Mouse (Mus musculus): Measurements from ENCODE around the gene Rfx1. TPM values are rescaled to one million over a fixed set of nuclear protein-coding genes. Genes with fewer than 3 reads are reported as not detected.

Gene Rfx1
- polyA plus RNA-seq, 1 experiment from 2014 or later: 7.5 TPM

DNA sequence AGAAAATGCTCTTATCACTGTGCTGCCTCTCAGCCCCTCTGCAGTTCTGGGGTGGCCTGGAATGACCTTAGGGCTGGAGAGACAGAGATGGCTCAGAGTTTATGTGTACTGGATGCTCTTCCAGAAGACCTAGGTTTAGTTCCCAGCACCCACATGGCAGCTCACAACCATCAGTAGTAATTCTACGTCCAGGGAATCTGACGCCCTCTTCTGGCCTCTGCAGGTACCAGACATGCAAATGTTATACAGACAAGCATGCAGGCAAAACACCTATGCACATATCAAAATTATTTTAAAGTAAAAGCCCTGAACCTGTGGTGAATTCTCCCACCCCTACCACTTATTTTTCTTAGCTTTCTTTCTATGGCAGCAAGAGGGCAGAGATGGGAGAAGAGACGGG, 20.1 kb upstream of the Rfx1 start:
- H3K27ac ChIP-seq (ENCODE audit: low read depth, low read length): no peak overlapping the region
- no peaks in the 10 kb centered on the region for H3K36me3 ChIP-seq (ENCODE audit: control insufficient read depth, insufficient read depth, low read length)
- no peaks in the 10 kb centered on the region for H3K9me3 ChIP-seq (replicated peaks; ENCODE audit: control insufficient read depth, low read length)
- ATAC-seq (replicated peaks; ENCODE audit: insufficient number of reproducible peaks, low FRiP score, low TSS enrichment): no peak
- peaks cover 3% of the 10 kb centered on the region; the same call in 1 of the 2 replicates for H3K4me1 ChIP-seq (ENCODE audit: control insufficient read depth, insufficient read depth, low read length)
- no peak overlapping the region for H3K4me3 ChIP-seq (ENCODE audit: low read depth, low read length)
- H3K4me2 ChIP-seq: no peak overlapping the region
- peaks cover 34% of the 10 kb centered on the region for H3K27me3 ChIP-seq (ENCODE audit: control insufficient read depth, insufficient read depth, low read length)
- WGBS (ENCODE audit: insufficient replicate concordance): 76% methylated on average over 3 of the region's 3 CpGs
- no peak overlapping the region for H3K9ac ChIP-seq (ENCODE audit: low read depth, low read length)

DNA sequence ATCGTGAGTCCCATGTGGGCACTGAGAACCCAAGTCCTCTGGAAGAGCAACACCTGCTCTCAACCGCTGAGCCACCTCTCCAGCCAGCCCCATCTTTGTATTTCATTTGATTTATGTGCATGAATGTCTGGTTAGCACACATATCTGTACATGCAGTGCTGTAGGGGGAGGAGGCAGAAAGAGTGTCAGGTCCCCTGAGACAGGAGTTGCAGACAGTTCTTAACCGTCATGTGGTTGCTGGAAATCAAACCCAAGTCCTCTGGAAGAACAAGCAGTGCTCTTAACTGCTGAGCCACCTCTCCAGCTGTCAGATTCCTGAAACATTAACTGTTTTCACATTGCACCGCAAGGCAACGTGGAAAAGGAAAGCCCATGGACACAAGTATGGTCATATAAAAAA, 18.5 kb upstream of the Rfx1 start:
- Histone ChIP-seq H3K4me2 (no peak overlapping the region), H3K27ac (ENCODE audit: low read depth, low read length) (no peak overlapping the region), H3K4me3 (ENCODE audit: low read depth, low read length) (no peak overlapping the region), H3K27me3 (ENCODE audit: control insufficient read depth, insufficient read depth, low read length) (peaks cover 21% of the 10 kb centered on the region), H3K36me3 (ENCODE audit: control insufficient read depth, insufficient read depth, low read length) (no peaks in the 10 kb centered on the region), H3K9ac (ENCODE audit: low read depth, low read length) (no peak overlapping the region), H3K9me3 (replicated peaks; ENCODE audit: control insufficient read depth, low read length) (no peaks in the 10 kb centered on the region), H3K4me1 (ENCODE audit: control insufficient read depth, insufficient read depth, low read length) (peaks cover 9% of the 10 kb centered on the region; the same call in 1 of the 2 replicates)
- 66% methylated on average over 5 of the region's 5 CpGs for WGBS (ENCODE audit: insufficient replicate concordance)
- no peak for ATAC-seq (replicated peaks; ENCODE audit: insufficient number of reproducible peaks, low FRiP score, low TSS enrichment)

DNA sequence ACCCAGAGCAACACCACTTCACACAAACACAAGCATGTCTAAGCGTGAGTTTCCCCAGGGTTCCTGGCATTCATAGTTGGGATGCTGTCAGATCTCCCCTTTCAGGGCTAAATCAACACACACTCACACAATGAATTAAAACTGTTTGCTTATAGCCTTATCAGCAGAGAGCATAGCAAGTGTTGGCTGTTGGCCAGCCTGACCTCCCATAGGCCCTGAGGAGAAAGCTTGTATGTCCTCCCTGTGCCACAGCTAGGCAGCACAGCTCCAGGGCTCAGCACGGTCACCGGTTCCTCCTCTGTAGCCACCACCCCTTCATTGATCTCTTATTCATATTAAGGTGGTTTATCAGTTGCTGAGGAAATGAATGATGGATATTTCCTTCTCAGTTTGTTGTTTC, 13.9 kb upstream of the Rfx1 start:
- Histone ChIP-seq H3K9ac (ENCODE audit: low read depth, low read length) (no peak overlapping the region), H3K4me1 (ENCODE audit: control insufficient read depth, insufficient read depth, low read length) (peaks cover 9% of the 10 kb centered on the region; the same call in 1 of the 2 replicates), H3K4me2 (no peak overlapping the region), H3K27ac (ENCODE audit: low read depth, low read length) (0 out of 2 replicates have a peak overlapping the region, but pooled peaks have one; percentile 22), H3K9me3 (replicated peaks; ENCODE audit: control insufficient read depth, low read length) (no peaks in the 10 kb centered on the region), H3K4me3 (ENCODE audit: low read depth, low read length) (no peak overlapping the region), H3K36me3 (ENCODE audit: control insufficient read depth, insufficient read depth, low read length) (no peaks in the 10 kb centered on the region), H3K27me3 (ENCODE audit: control insufficient read depth, insufficient read depth, low read length) (no peaks in the 10 kb centered on the region)
- 56% methylated on average over 3 of the region's 3 CpGs for WGBS (ENCODE audit: insufficient replicate concordance)
- ATAC-seq (replicated peaks; ENCODE audit: insufficient number of reproducible peaks, low FRiP score, low TSS enrichment): peak; percentile 63; the same call in 1 of the 2 replicates

DNA sequence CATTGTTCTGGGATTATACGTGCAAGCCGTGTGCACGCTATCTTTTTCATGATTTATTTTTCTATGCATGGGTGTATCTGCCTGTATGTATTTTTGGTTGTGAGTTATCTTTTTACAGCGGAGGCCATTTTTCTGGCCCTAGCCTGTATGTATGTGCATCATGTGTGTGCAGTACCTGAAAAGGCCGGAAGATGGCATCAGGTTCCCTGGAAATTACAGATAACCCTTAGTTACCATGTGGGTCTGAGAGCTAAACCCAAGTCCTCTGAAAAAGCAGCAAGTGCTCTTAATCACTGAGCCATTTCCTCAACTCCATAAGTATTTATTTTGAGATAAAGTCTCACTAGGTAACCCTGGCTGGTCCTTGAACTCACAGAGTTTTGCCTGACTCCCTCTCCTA, 13.4 kb upstream of the Rfx1 start:
- H3K9ac ChIP-seq (ENCODE audit: low read depth, low read length): no peak overlapping the region
- ATAC-seq (replicated peaks; ENCODE audit: insufficient number of reproducible peaks, low FRiP score, low TSS enrichment): no peak
- H3K27ac ChIP-seq (ENCODE audit: low read depth, low read length): no peak overlapping the region
- no peak overlapping the region for H3K4me2 ChIP-seq
- no peaks in the 10 kb centered on the region for H3K36me3 ChIP-seq (ENCODE audit: control insufficient read depth, insufficient read depth, low read length)
- no peak overlapping the region for H3K4me3 ChIP-seq (ENCODE audit: low read depth, low read length)
- H3K27me3 ChIP-seq (ENCODE audit: control insufficient read depth, insufficient read depth, low read length): no peaks in the 10 kb centered on the region
- WGBS (ENCODE audit: insufficient replicate concordance): 87% methylated on average over 5 of the region's 5 CpGs
- no peaks in the 10 kb centered on the region for H3K9me3 ChIP-seq (replicated peaks; ENCODE audit: control insufficient read depth, low read length)
- peaks cover 9% of the 10 kb centered on the region; the same call in 1 of the 2 replicates for H3K4me1 ChIP-seq (ENCODE audit: control insufficient read depth, insufficient read depth, low read length)

DNA sequence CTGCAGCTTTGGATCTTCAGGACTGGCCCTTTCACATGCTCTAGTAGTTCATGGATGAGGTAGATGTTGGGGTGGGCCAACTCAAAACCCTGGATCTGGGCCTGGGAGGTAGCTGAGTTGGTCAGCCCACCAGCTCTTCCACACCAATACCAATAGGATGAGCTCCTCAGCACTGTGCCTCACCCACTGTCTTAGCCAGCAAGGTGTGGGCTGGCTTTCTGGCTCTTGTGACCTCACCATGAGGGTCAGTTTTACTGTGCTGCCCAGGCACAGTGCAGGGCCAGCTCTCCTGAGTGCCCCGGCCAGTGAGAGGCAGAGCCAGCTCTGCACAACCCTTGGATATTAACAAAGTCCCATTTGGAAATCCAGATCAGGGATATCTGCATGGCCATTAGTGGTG, 8.8 kb upstream of the Rfx1 start:
- Histone ChIP-seq H3K4me3 (ENCODE audit: low read depth, low read length) (no peak overlapping the region), H3K36me3 (ENCODE audit: control insufficient read depth, insufficient read depth, low read length) (no peaks in the 10 kb centered on the region), H3K9me3 (replicated peaks; ENCODE audit: control insufficient read depth, low read length) (no peaks in the 10 kb centered on the region), H3K27ac (ENCODE audit: low read depth, low read length) (no peak overlapping the region), H3K27me3 (ENCODE audit: control insufficient read depth, insufficient read depth, low read length) (no peaks in the 10 kb centered on the region), H3K9ac (ENCODE audit: low read depth, low read length) (no peak overlapping the region), H3K4me2 (no peak overlapping the region), H3K4me1 (ENCODE audit: control insufficient read depth, insufficient read depth, low read length) (0 out of 2 replicates have a peak, but pooled peaks cover under 1% of the 10 kb centered on the region)
- ATAC-seq (replicated peaks; ENCODE audit: insufficient number of reproducible peaks, low FRiP score, low TSS enrichment): no peak
- WGBS (ENCODE audit: insufficient replicate concordance): 80% methylated on average over 1 of the region's 1 CpGs

DNA sequence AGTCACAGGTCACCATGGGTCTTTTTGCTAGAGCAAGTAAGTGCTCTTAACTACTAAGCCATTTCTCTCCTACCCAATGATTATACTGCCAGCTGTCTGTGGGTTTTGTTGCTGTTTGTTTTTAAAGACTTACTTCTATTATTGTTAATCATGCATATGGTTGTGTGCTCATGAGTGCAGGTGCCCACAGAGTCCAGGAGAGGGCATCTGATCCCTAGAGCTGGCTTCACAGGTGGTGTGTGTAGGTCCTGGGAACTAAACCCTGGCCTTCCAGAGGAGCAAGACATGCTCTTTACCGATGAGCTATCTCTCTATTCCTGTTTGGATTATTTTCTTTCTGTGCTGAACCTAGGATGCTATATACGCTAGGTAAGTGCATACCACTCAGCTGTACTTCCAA, 7.4 kb upstream of the Rfx1 start:
- H3K4me1 ChIP-seq (ENCODE audit: control insufficient read depth, insufficient read depth, low read length): no peaks in the 10 kb centered on the region
- WGBS (ENCODE audit: insufficient replicate concordance): 81% methylated on average over 2 of the region's 2 CpGs
- no peak overlapping the region for H3K4me2 ChIP-seq
- no peaks in the 10 kb centered on the region for H3K27me3 ChIP-seq (ENCODE audit: control insufficient read depth, insufficient read depth, low read length)
- no peaks in the 10 kb centered on the region for H3K9me3 ChIP-seq (replicated peaks; ENCODE audit: control insufficient read depth, low read length)
- no peak overlapping the region for H3K27ac ChIP-seq (ENCODE audit: low read depth, low read length)
- no peaks in the 10 kb centered on the region for H3K36me3 ChIP-seq (ENCODE audit: control insufficient read depth, insufficient read depth, low read length)
- H3K4me3 ChIP-seq (ENCODE audit: low read depth, low read length): no peak overlapping the region
- H3K9ac ChIP-seq (ENCODE audit: low read depth, low read length): no peak overlapping the region
- no peak for ATAC-seq (replicated peaks; ENCODE audit: insufficient number of reproducible peaks, low FRiP score, low TSS enrichment)

DNA sequence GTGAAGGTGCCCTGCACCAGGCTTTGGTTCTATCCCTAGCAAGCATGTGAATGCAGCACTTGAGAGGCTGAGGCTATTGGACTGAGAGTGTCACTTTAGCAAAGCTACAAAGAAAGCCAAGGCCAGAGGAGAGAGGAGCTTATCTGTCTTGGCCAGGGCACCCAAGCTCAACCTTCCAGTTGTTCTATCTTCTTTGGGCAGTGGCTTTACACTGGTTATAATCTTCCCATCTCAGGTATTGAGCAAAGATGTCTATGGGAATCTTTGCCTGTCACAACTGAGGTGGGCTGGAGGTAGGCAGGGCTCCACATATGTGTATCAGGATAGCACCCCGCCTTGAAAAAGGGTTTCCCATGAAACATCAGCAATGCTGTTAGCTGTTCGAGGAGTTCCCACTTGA, 6.4 kb upstream of the Rfx1 start:
- 78% methylated on average over 2 of the region's 2 CpGs for WGBS (ENCODE audit: insufficient replicate concordance)
- no peak for ATAC-seq (replicated peaks; ENCODE audit: insufficient number of reproducible peaks, low FRiP score, low TSS enrichment)

DNA sequence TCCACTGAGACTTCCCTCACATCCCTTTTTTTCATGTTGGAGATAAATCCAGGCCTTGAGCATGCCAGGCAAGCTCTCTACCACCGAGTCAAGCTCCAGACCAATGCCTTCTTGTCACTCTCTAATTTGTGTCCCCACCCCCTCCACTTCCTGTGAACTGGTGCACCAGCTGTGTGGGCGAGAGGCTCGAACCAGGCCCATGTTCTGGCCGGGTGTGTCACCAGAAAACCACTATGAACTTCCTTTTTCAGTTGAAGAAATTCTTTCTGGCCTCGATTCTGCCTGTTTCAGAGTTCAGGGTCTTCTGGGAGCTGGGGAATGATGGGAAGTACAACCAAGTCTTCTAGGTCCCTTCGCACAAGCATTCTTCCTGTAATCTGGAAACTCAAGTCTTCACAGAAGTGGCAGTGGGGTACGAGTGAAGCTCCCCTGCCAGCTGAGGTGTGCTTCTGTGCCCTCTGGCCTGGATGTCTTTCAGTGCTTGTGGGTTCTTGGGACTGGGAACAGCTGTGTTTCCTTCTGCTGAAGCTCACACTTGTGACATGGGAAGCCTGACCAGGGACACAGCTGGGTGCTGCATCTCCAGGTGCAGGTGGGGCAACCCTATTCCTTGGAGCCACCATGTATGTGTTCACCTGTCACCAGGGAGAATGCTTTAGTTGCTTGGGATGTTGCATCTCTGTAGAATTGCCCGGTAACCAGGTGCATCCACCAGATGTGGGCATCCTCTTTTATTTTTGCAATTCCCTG, 2.6 kb upstream of the Rfx1 start:
- peaks cover 16% of the 10 kb centered on the region for H3K4me1 ChIP-seq (ENCODE audit: control insufficient read depth, insufficient read depth, low read length)
- H3K4me3 ChIP-seq (ENCODE audit: low read depth, low read length): no peak overlapping the region
- H3K36me3 ChIP-seq (ENCODE audit: control insufficient read depth, insufficient read depth, low read length): no peaks in the 10 kb centered on the region
- no peak overlapping the region for H3K9ac ChIP-seq (ENCODE audit: low read depth, low read length)
- no peak for ATAC-seq (replicated peaks; ENCODE audit: insufficient number of reproducible peaks, low FRiP score, low TSS enrichment)
- H3K4me2 ChIP-seq: no peak overlapping the region
- H3K9me3 ChIP-seq (replicated peaks; ENCODE audit: control insufficient read depth, low read length): no peaks in the 10 kb centered on the region
- 62% methylated on average over 8 of the region's 8 CpGs for WGBS (ENCODE audit: insufficient replicate concordance)
- H3K27me3 ChIP-seq (ENCODE audit: control insufficient read depth, insufficient read depth, low read length): no peaks in the 10 kb centered on the region
- no peak overlapping the region for H3K27ac ChIP-seq (ENCODE audit: low read depth, low read length)

More for the DNA sequence above, 6.4 kb upstream of the Rfx1 start:
- Histone ChIP-seq H3K9ac (ENCODE audit: low read depth, low read length) (no peak overlapping the region), H3K4me1 (ENCODE audit: control insufficient read depth, insufficient read depth, low read length) (no peaks in the 10 kb centered on the region), H3K36me3 (ENCODE audit: control insufficient read depth, insufficient read depth, low read length) (no peaks in the 10 kb centered on the region), H3K9me3 (replicated peaks; ENCODE audit: control insufficient read depth, low read length) (no peaks in the 10 kb centered on the region), H3K27me3 (ENCODE audit: control insufficient read depth, insufficient read depth, low read length) (no peaks in the 10 kb centered on the region), H3K4me2 (no peak overlapping the region), H3K27ac (ENCODE audit: low read depth, low read length) (no peak overlapping the region), H3K4me3 (ENCODE audit: low read depth, low read length) (no peak overlapping the region)

DNA sequence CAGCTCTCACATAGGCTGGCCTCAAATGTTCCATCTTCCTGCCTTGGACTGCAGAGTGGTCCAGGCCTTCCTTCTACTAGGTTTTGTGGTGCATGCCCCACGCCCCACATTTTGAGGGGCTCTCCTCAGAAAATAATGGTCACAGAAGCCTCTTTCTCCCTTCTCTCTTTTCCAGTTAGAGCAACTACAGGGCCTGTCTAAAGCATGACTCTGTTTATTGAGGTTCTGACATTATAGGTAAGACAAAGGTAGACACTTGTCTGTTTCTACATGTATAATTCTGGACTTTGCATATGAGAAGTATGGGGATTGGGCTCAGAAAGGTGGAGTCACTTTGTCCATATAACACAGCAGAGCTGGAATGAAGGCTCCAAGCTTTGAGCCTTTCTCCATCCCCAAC, 1.6 kb upstream of the Rfx1 start, which contains the start of gene Gm10643:
Gene Gm10643, minus strand, starts transcription at position 101 of the 400 bp plus-strand sequence.
- Histone ChIP-seq H3K27ac (ENCODE audit: low read depth, low read length) (peak within 1 kb of the TSS; percentile 98), H3K4me2 (peak within 1 kb of the TSS; percentile 78), H3K4me1 (ENCODE audit: control insufficient read depth, insufficient read depth, low read length) (peaks cover 26% of the 10 kb centered on the region), H3K36me3 (ENCODE audit: control insufficient read depth, insufficient read depth, low read length) (no peaks in the 10 kb centered on the region), H3K9ac (ENCODE audit: low read depth, low read length) (peak within 1 kb of the TSS; percentile 81), H3K27me3 (ENCODE audit: control insufficient read depth, insufficient read depth, low read length) (no peaks in the 10 kb centered on the region), H3K9me3 (replicated peaks; ENCODE audit: control insufficient read depth, low read length) (no peaks in the 10 kb centered on the region), H3K4me3 (ENCODE audit: low read depth, low read length) (peak within 1 kb of the TSS; percentile 87)
- 93% methylated on average over 1 of the region's 1 CpGs for WGBS (ENCODE audit: insufficient replicate concordance)
- no peak for ATAC-seq (replicated peaks; ENCODE audit: insufficient number of reproducible peaks, low FRiP score, low TSS enrichment)

Measured in heart, embryonic 11.5 days (tissue).